Mouse (Mus musculus): ENCODE measurements around the gene Cnn1.

Gene Cnn1

GRCm38 (mm10) chr9:22157516-22158265 is 58.7 kb downstream of the Cnn1 start:
- no peak for DNase-seq (ENCODE audit: extremely low spot score, low spot score)

All from neural tube, embryonic 10.5 days (tissue).